Mouse (Mus musculus) liver, embryonic 11.5 days (tissue): Measurements from ENCODE around the gene Rrp9. TPM values are rescaled to one million over a fixed set of nuclear protein-coding genes. Genes with fewer than 3 reads are reported as not detected.
A peak's percentile ranks its signal among the peaks of the same experiment; 100 is the strongest.

Experiments used
- ATAC-seq: fragments of 200-750 bp; cut with Nextera tagmentation; replicated peaks from 2 replicates; pipeline ENCODE4 v1.8.0; 2017; ENCODE audit warnings: moderate number of reproducible peaks, mild to moderate bottlenecking, moderate TSS enrichment, moderate library complexity; ENCODE audit not compliant: low FRiP score
- DNase-seq: peaks from one replicate; pipeline ENCODE4 v3.0.0-alpha.2; 2017; ENCODE audit warnings: low spot score
- H3K27ac ChIP-seq: fragments of 300-500 bp; sonication (generic); 2 replicates; pipeline ENCODE4 v1.5.1; 2014; ENCODE audit warnings: mild to moderate bottlenecking, low read depth, low read length, control low read depth
- H3K27me3 ChIP-seq: fragments of 300-500 bp; sonication (generic); replicated peaks from 2 replicates; pipeline ENCODE4 v1.6.1; 2014; ENCODE audit warnings: low read length, mixed read lengths; ENCODE audit not compliant: control insufficient read depth, insufficient read depth
- H3K36me3 ChIP-seq: fragments of 300-500 bp; sonication (generic); 2 replicates; pipeline ENCODE4 v1.6.1; 2014; ENCODE audit warnings: mild to moderate bottlenecking, low read length, moderate library complexity, mixed read lengths; ENCODE audit not compliant: control insufficient read depth, insufficient read depth
- H3K4me1 ChIP-seq: fragments of 300-500 bp; sonication (generic); replicated peaks from 2 replicates; pipeline ENCODE4 v1.6.1; 2014; ENCODE audit warnings: low read length, mixed read lengths; ENCODE audit not compliant: control insufficient read depth, insufficient read depth
- H3K4me2 ChIP-seq: fragments of 300-500 bp; sonication (generic); 2 replicates; pipeline ENCODE4 v1.6.1; 2014; ENCODE audit warnings: mild to moderate bottlenecking, control low read depth, moderate library complexity
- H3K4me3 ChIP-seq: fragments of 300-500 bp; sonication (generic); 2 replicates; pipeline ENCODE4 v1.5.1; 2014; ENCODE audit warnings: low read depth, low read length, control low read depth
- H3K9ac ChIP-seq: fragments of 300-500 bp; sonication (generic); 2 replicates; pipeline ENCODE4 v1.6.1; 2014; ENCODE audit warnings: low read depth, low read length, control low read depth
- H3K9me3 ChIP-seq: fragments of 300-500 bp; sonication (generic); 2 replicates; pipeline ENCODE4 v1.6.1; 2016; ENCODE audit warnings: low read length, inconsistent platforms, mixed read lengths; ENCODE audit not compliant: control insufficient read depth
- WGBS: fragments of 180-500 bp; shearing (Covaris S2); extraction: QIAGEN DNeasy Blood & Tissue Kit; methylation state at CpG from one replicate; pipeline ENCODE4 v1.1.7; 2014; 5-methylcytosine and 5-hydroxymethylcytosine counted together
- polyA plus RNA-seq: library from polyadenylated mRNA; unstranded; fragments of >200 nt; fragmentation: Nextera tagmentation; extraction: Ambion mirVana; gene quantifications from 2 replicates; pipeline ENCODE4 v1.2.1, GENCODE M21; 2014

Rrp9 gene
- 85.4 and 92.8 TPM in 2 replicates for polyA plus RNA-seq

GRCm38 (mm10) chr9:106475663-106476001 lies at the start of gene Rrp9:
TSS of gene Rrp9 (plus strand) at chr9:106475963.
- Histone ChIP-seq H3K4me3 (peak within 1 kb of the TSS; percentile 3; the same call in 1 of the 2 replicates), H3K9me3 (no peaks in the 10 kb centered on the region), H3K27me3 (no peaks in the 10 kb centered on the region), H3K9ac (0 out of 2 replicates have a peak within 1 kb of the TSS, but pooled peaks have one; percentile 27), H3K4me2 (peak within 1 kb of the TSS; percentile 50), H3K36me3 (peaks cover 8% of the 10 kb centered on the region), H3K27ac (0 out of 2 replicates have a peak within 1 kb of the TSS, but pooled peaks have one; percentile 1), H3K4me1 (peaks cover 27% of the 10 kb centered on the region)
- DNase-seq: no peak
- no peak for ATAC-seq
- 81% methylated on average over 10 of the region's 10 CpGs for whole genome bisulfite sequencing

GRCm38 (mm10) chr9:106428719-106429220 lies 47.0 kb upstream of the Rrp9 start:
- H3K9me3 ChIP-seq: no peaks in the 10 kb centered on the region
- DNase-seq (no peak), ATAC-seq (peak; percentile 29)
- peak overlapping the region; percentile 58 for H3K9ac ChIP-seq
- peak overlapping the region; percentile 88 for H3K4me3 ChIP-seq
- H3K27me3 ChIP-seq: no peaks in the 10 kb centered on the region
- H3K36me3 ChIP-seq: peaks cover 22% of the 10 kb centered on the region
- peak overlapping the region; percentile 85 for H3K4me2 ChIP-seq
- peaks cover 21% of the 10 kb centered on the region for H3K4me1 ChIP-seq
- peak overlapping the region; percentile 82 for H3K27ac ChIP-seq
- 26% methylated on average over 11 of the region's 11 CpGs for WGBS

- Histone ChIP-seq H3K4me1 (peaks cover 24% of the 10 kb centered on the region), H3K27me3 (no peaks in the 10 kb centered on the region), H3K27ac (peak within 1 kb of the TSS; percentile 96), H3K36me3 (peaks cover 24% of the 10 kb centered on the region), H3K4me3 (peak within 1 kb of the TSS; percentile 88), H3K9ac (peak within 1 kb of the TSS; percentile 100), H3K4me2 (peak within 1 kb of the TSS; percentile 85), H3K9me3 (no peaks in the 10 kb centered on the region)
- peak; percentile 86 for ATAC-seq
- WGBS: 0% methylated on average over 55 of the region's 55 CpGs
- DNase-seq: peak; percentile 89
Observed at GRCm38 (mm10) chr9:106429221-106430014, 46.3 kb upstream of the Rrp9 start, which contains the start of gene Rpl29. TSS of gene Rpl29 (plus strand) at chr9:106429454.

GRCm38 (mm10) chr9:106430015-106430264 lies 45.8 kb upstream of the Rrp9 start:
- Histone ChIP-seq H3K27me3 (no peaks in the 10 kb centered on the region), H3K4me1 (peaks cover 29% of the 10 kb centered on the region), H3K9me3 (no peaks in the 10 kb centered on the region), H3K9ac (peak overlapping the region; percentile 100), H3K36me3 (peaks cover 24% of the 10 kb centered on the region), H3K4me3 (peak overlapping the region; percentile 88), H3K27ac (peak overlapping the region; percentile 96), H3K4me2 (peak overlapping the region; percentile 84)
- ATAC-seq (no peak), DNase-seq (no peak)
- 0% methylated on average over 4 of the region's 4 CpGs for WGBS

GRCm38 (mm10) chr9:106433389-106433788 lies 42.4 kb upstream of the Rrp9 start:
- no peaks in the 10 kb centered on the region for H3K9me3 ChIP-seq
- DNase-seq: no peak
- ATAC-seq: no peak
- peak overlapping the region; percentile 35 for H3K27ac ChIP-seq
- 63% methylated on average over 7 of the region's 7 CpGs for WGBS
- H3K27me3 ChIP-seq: no peaks in the 10 kb centered on the region
- H3K4me2 ChIP-seq: no peak overlapping the region
- peaks cover 45% of the 10 kb centered on the region for H3K4me1 ChIP-seq
- H3K9ac ChIP-seq: no peak overlapping the region
- H3K4me3 ChIP-seq: 0 out of 2 replicates have a peak overlapping the region, but pooled peaks have one; percentile 4
- peaks cover 24% of the 10 kb centered on the region for H3K36me3 ChIP-seq

DNA sequence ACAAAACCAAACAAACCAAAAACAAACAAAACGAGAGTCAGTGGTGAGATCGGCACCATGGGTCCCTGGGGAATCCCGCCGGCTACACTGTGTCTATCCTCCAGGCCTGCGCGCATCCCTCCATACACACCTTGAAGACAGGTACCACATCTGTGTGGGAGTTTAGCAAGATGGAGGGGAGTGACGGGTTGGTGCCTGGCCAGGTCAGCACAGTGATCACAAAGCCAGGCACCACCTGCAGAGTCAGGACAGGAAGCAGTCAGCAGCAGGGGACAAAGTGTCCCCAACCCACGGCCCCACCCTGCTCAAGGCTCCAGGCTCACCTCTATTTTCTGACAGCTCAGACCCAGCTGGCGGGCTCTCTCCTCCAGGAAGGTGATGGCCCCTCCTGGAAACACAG lies 39.2 kb upstream of the Rrp9 start:
- peak overlapping the region; percentile 85; the same call in 1 of the 2 replicates for H3K4me2 ChIP-seq
- no peak overlapping the region for H3K4me3 ChIP-seq
- H3K36me3 ChIP-seq: peaks cover 17% of the 10 kb centered on the region
- H3K4me1 ChIP-seq: peaks cover 40% of the 10 kb centered on the region
- H3K27me3 ChIP-seq: no peaks in the 10 kb centered on the region
- DNase-seq: no peak
- no peak overlapping the region for H3K27ac ChIP-seq
- ATAC-seq: no peak
- WGBS: 76% methylated on average over 9 of the region's 9 CpGs
- H3K9me3 ChIP-seq: no peaks in the 10 kb centered on the region
- no peak overlapping the region; the same call in 1 of the 2 replicates for H3K9ac ChIP-seq

GRCm38 (mm10) chr9:106442680-106443079 lies 33.1 kb upstream of the Rrp9 start:
- no peak overlapping the region for H3K9ac ChIP-seq
- ATAC-seq (no peak), DNase-seq (no peak)
- H3K4me2 ChIP-seq: no peak overlapping the region
- peaks cover 22% of the 10 kb centered on the region for H3K4me1 ChIP-seq
- 77% methylated on average over 5 of the region's 5 CpGs for WGBS
- H3K36me3 ChIP-seq: no peaks in the 10 kb centered on the region
- no peak overlapping the region for H3K27ac ChIP-seq
- no peak overlapping the region for H3K4me3 ChIP-seq
- no peaks in the 10 kb centered on the region for H3K27me3 ChIP-seq
- no peaks in the 10 kb centered on the region for H3K9me3 ChIP-seq

DNA sequence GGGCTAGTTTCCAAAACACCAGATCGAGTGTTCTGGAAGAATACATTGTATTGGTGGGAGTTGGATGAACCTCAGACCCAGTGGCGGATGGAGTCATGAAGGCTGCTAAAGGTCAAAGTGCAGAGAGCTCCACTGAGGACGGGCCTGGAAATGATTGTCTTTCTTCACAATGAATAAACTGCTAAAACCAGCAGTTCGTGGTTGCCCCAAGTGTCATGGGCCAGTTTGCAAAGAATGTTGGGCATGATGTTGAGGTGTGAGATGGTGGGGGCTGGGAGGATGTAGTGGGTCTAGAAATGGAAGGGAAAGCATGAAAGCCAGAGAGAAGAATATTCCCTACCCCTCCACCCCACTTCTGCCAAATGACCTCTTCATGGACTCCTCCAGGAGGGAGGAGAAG lies 30.9 kb upstream of the Rrp9 start:
- no peak for DNase-seq

GRCm38 (mm10) chr9:106447348-106447747 lies 28.4 kb upstream of the Rrp9 start, which contains the start of the genes Abhd14b and Abhd14a:
TSS of gene Abhd14b (plus strand) at chr9:106447459.
TSS of gene Abhd14a (minus strand) at chr9:106447678.
- Histone ChIP-seq H3K4me3 (peak within 1 kb of the TSS; percentile 60), H3K4me1 (peaks cover 46% of the 10 kb centered on the region), H3K9ac (peak within 1 kb of the TSS; percentile 74), H3K27ac (peak within 1 kb of the TSS; percentile 60), H3K36me3 (no peaks in the 10 kb centered on the region), H3K9me3 (no peaks in the 10 kb centered on the region), H3K4me2 (peak within 1 kb of the TSS; percentile 92), H3K27me3 (no peaks in the 10 kb centered on the region)
- DNase-seq (peak; percentile 87), ATAC-seq (peak; percentile 83)
- WGBS: 1% methylated on average over 24 of the region's 24 CpGs

More for the DNA sequence above, 30.9 kb upstream of the Rrp9 start:
- no peak overlapping the region for H3K4me2 ChIP-seq
- 72% methylated on average over 4 of the region's 4 CpGs for WGBS
- H3K27me3 ChIP-seq: no peaks in the 10 kb centered on the region
- no peak overlapping the region for H3K4me3 ChIP-seq
- peaks cover 32% of the 10 kb centered on the region for H3K4me1 ChIP-seq
- ATAC-seq: no peak
- H3K27ac ChIP-seq: no peak overlapping the region
- H3K9me3 ChIP-seq: no peaks in the 10 kb centered on the region
- no peaks in the 10 kb centered on the region for H3K36me3 ChIP-seq
- no peak overlapping the region for H3K9ac ChIP-seq
